Mouse (Mus musculus) myocyte (in vitro differentiated cells): ENCODE results near the gene Fasn.

ENCODE experiments used
- POLR2A ChIP-seq: IDR thresholded peaks from one replicate; pipeline ENCODE4 v1.6.1; 2011; ENCODE audit warnings: low read depth, mild to moderate bottlenecking, control low read depth, moderate library complexity; ENCODE audit not compliant: insufficient read length
- POLR2AphosphoS2 ChIP-seq: IDR thresholded peaks from one replicate; pipeline ENCODE4 v1.6.1; 2011; ENCODE audit warnings: low read depth, control low read depth; ENCODE audit not compliant: insufficient read length
- TCF12 ChIP-seq: IDR thresholded peaks from one replicate; pipeline ENCODE4 v1.6.1; 2011; ENCODE audit warnings: mild to moderate bottlenecking, control low read depth; ENCODE audit not compliant: poor library complexity, insufficient read depth, severe bottlenecking
- USF1 ChIP-seq: IDR thresholded peaks from one replicate; pipeline ENCODE4 v1.6.1; 2011; ENCODE audit warnings: low read depth, mild to moderate bottlenecking, control low read depth, moderate library complexity

- TF ChIP-seq USF1: no peak
- TF ChIP-seq POLR2A: peak; percentile 29
- no peak for TF ChIP-seq TCF12
- no peak for TF ChIP-seq POLR2AphosphoS2
Measured at GRCm38 (mm10) chr11:120825289-120825863, 1.0 kb upstream of the Fasn start.
